Mouse (Mus musculus): ENCODE measurements around the gene Pde10a.
"Not testable (repeated sequence)": the region's sequence is repeated elsewhere in the genome, so short reads cannot be mapped to it uniquely, and the experiment has no call there.

Pde10a gene

GRCm38 (mm10) chr17:8652681-8653262, 127.6 kb downstream of the Pde10a start:
- no peak for DNase-seq

- no peak for DNase-seq
These were observed 132.5 kb downstream of the Pde10a start for GRCm38 (mm10) chr17:8657661-8658060.

GRCm38 (mm10) chr17:8658751-8659454, 133.7 kb downstream of the Pde10a start:
- DNase-seq: no peak

- no peak for DNase-seq
These were observed 141.7 kb downstream of the Pde10a start for GRCm38 (mm10) chr17:8666912-8667311.

- DNase-seq: no peak
These were observed 149.5 kb downstream of the Pde10a start for GRCm38 (mm10) chr17:8674651-8675050.

- no peak for DNase-seq
These were observed 161.2 kb downstream of the Pde10a start for GRCm38 (mm10) chr17:8686356-8686755.

- DNase-seq: no peak
These were observed 162.9 kb downstream of the Pde10a start for GRCm38 (mm10) chr17:8688096-8688495.

GRCm38 (mm10) chr17:8698265-8698664, 173.1 kb downstream of the Pde10a start:
- no peak for DNase-seq

- DNase-seq: no peak
These were observed 173.6 kb downstream of the Pde10a start for GRCm38 (mm10) chr17:8698793-8699192.

GRCm38 (mm10) chr17:8701096-8701495, 175.9 kb downstream of the Pde10a start:
- peak; percentile 47 for DNase-seq

- DNase-seq: no peak
These were observed 177.3 kb downstream of the Pde10a start for GRCm38 (mm10) chr17:8702503-8702902.

- DNase-seq: no peak
These were observed 182.8 kb downstream of the Pde10a start for GRCm38 (mm10) chr17:8708006-8708405.

- not testable (repeated sequence) for DNase-seq
These were observed 187.6 kb downstream of the Pde10a start for GRCm38 (mm10) chr17:8712734-8713133.

- DNase-seq: peak; percentile 38
These were observed 195.8 kb downstream of the Pde10a start for GRCm38 (mm10) chr17:8720961-8721360.

- no peak for DNase-seq
These were observed 199.3 kb downstream of the Pde10a start for GRCm38 (mm10) chr17:8724464-8724974.

- no peak for DNase-seq
These were observed 203.5 kb downstream of the Pde10a start for GRCm38 (mm10) chr17:8728646-8729045.

- no peak for DNase-seq
These were observed 204.6 kb downstream of the Pde10a start for GRCm38 (mm10) chr17:8729808-8730207.

GRCm38 (mm10) chr17:8731073-8731472, 205.9 kb downstream of the Pde10a start:
- peak; percentile 36 for DNase-seq

GRCm38 (mm10) chr17:8736259-8736658, 211.1 kb downstream of the Pde10a start:
- DNase-seq: peak; percentile 76

- DNase-seq: no peak
These were observed 217.6 kb downstream of the Pde10a start for GRCm38 (mm10) chr17:8742772-8743171.

- DNase-seq: peak; percentile 30
These were observed 220.2 kb downstream of the Pde10a start for GRCm38 (mm10) chr17:8745334-8745733.

- DNase-seq: no peak
These were observed 224.3 kb downstream of the Pde10a start for GRCm38 (mm10) chr17:8749426-8749825.

GRCm38 (mm10) chr17:8757576-8757975, 232.4 kb downstream of the Pde10a start:
- no peak for DNase-seq

- DNase-seq: no peak
These were observed 238.1 kb downstream of the Pde10a start for GRCm38 (mm10) chr17:8763248-8763647.

All from retina, postnatal 1 day (tissue).